Mouse (Mus musculus): ENCODE measurements around the gene Git1. TPM values are rescaled to one million over a fixed set of nuclear protein-coding genes. Genes with fewer than 3 reads are reported as not detected.

Gene Git1
- polyA plus RNA-seq, 1 experiment, result 36.2 TPM

DNA sequence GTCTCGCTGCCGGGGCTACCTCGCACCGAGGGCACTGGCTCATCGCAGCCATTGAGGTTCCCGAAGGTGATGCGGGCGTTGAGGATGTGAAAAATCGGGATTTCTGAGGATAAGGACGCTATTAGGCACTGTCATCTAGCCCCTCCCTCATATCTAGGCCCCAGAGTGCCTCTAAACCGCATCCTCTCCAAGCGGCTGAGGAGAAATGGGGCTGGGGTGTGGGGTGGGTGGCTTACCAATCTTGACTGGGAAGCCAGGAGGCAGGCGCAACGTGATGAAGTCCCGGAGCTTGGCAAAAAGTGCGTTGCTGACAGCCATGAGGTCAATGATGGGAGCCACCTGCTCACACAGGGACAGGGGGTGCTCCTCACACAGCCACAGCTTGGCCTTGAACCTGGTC, 20.6 kb upstream of the Git1 start:
- no peaks in the 10 kb centered on the region for H3K27me3 ChIP-seq (ENCODE audit: control insufficient read depth, insufficient read depth, low read length)
- no peak overlapping the region for H3K4me3 ChIP-seq (ENCODE audit: extremely low read depth, insufficient read depth, insufficient read length)
- 95% methylated on average over 16 of the region's 16 CpGs for WGBS
- H3K27ac ChIP-seq (ENCODE audit: insufficient read depth, low read length), result no peak overlapping the region
- H3K36me3 ChIP-seq (ENCODE audit: control insufficient read depth, insufficient read depth, low read length), result no peaks in the 10 kb centered on the region
- H3K4me1 ChIP-seq (ENCODE audit: control insufficient read depth, insufficient read depth, insufficient read length), result peaks cover under 1% of the 10 kb centered on the region; the same call in 1 of the 2 replicates
- no peak for DNase-seq (ENCODE audit: low read depth in 1 of 2, low spot score in 2 of 2)
- TF ChIP-seq CTCF (IDR thresholded peaks at IDR 0.05; ENCODE audit: extremely low read depth, insufficient read depth, insufficient read length, insufficient replicate concordance), result no peak
- TF ChIP-seq POLR2A (IDR thresholded peaks at IDR 0.05; ENCODE audit: low read depth, low read length), result no peak

DNA sequence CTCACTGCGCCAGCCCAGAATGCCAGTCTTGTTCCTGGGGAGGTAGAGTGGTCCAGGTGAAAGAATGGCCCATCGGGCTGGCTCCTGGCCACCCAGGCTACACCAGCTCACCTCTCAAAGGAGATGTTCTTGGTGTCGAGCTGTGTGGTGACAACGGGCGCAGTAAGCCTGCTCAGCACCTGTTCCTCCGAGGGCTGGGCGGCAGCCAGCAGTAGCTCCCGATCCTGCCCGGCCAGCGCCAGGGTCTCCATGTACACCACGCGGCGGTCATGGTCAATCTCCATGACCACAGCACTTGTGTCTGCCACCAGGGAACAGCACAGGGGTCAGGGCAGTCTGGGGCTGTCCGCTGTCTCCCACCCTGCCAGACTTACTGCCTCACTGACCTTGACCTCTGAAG, 17.1 kb upstream of the Git1 start:
- 93% methylated on average over 14 of the region's 14 CpGs for WGBS
- no peak overlapping the region for H3K4me3 ChIP-seq (ENCODE audit: extremely low read depth, insufficient read depth, insufficient read length)
- no peak overlapping the region for H3K27ac ChIP-seq (ENCODE audit: insufficient read depth, low read length)
- TF ChIP-seq POLR2A (IDR thresholded peaks at IDR 0.05; ENCODE audit: low read depth, low read length) (no peak), CTCF (IDR thresholded peaks at IDR 0.05; ENCODE audit: extremely low read depth, insufficient read depth, insufficient read length, insufficient replicate concordance) (no peak)
- H3K36me3 ChIP-seq (ENCODE audit: control insufficient read depth, insufficient read depth, low read length), result no peaks in the 10 kb centered on the region
- no peaks in the 10 kb centered on the region for H3K27me3 ChIP-seq (ENCODE audit: control insufficient read depth, insufficient read depth, low read length)
- no peaks in the 10 kb centered on the region for H3K4me1 ChIP-seq (ENCODE audit: control insufficient read depth, insufficient read depth, insufficient read length)
- no peak for DNase-seq (ENCODE audit: low read depth in 1 of 2, low spot score in 2 of 2)

- TF ChIP-seq POLR2A (IDR thresholded peaks at IDR 0.05; ENCODE audit: low read depth, low read length), result no peak
- TF ChIP-seq CTCF (IDR thresholded peaks at IDR 0.05; ENCODE audit: extremely low read depth, insufficient read depth, insufficient read length, insufficient replicate concordance), result no peak
- 86% methylated on average over 6 of the region's 6 CpGs for WGBS
- Histone ChIP-seq H3K4me3 (ENCODE audit: extremely low read depth, insufficient read depth, insufficient read length) (no peak overlapping the region), H3K4me1 (ENCODE audit: control insufficient read depth, insufficient read depth, insufficient read length) (no peaks in the 10 kb centered on the region), H3K36me3 (ENCODE audit: control insufficient read depth, insufficient read depth, low read length) (no peaks in the 10 kb centered on the region), H3K27me3 (ENCODE audit: control insufficient read depth, insufficient read depth, low read length) (no peaks in the 10 kb centered on the region), H3K27ac (ENCODE audit: insufficient read depth, low read length) (no peak overlapping the region)
- DNase-seq (ENCODE audit: low read depth in 1 of 2, low spot score in 2 of 2), result no peak
These were observed 16.5 kb upstream of the Git1 start for GRCm38 (mm10) chr11:77476895-77477294.

DNA sequence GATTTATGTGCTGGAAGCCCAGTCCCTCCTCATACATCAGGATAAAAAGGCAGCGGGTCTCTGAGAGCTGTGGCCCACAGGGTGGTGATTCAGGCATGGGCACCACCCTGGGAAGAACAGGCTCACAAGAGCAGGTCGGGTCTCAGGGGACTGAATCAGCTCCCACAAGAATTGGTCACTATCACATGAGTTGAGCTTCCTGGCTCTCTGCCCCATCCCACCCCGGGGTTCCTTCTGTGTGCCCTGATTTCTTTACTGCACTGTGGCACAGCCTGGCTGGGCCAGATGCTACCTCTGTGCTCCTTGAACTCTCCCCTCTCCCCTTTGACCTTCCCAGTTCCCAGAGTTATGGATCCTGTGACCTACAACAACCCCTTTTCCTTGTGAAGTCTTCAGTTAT, 10.3 kb upstream of the Git1 start:
- Histone ChIP-seq H3K4me1 (ENCODE audit: control insufficient read depth, insufficient read depth, insufficient read length) (peaks cover 6% of the 10 kb centered on the region), H3K36me3 (ENCODE audit: control insufficient read depth, insufficient read depth, low read length) (no peaks in the 10 kb centered on the region), H3K27me3 (ENCODE audit: control insufficient read depth, insufficient read depth, low read length) (no peaks in the 10 kb centered on the region), H3K4me3 (ENCODE audit: extremely low read depth, insufficient read depth, insufficient read length) (no peak overlapping the region), H3K27ac (ENCODE audit: insufficient read depth, low read length) (peak overlapping the region; percentile 4)
- WGBS, result 61% methylated on average over 3 of the region's 3 CpGs
- no peak for TF ChIP-seq POLR2A (IDR thresholded peaks at IDR 0.05; ENCODE audit: low read depth, low read length)
- TF ChIP-seq CTCF (IDR thresholded peaks at IDR 0.05; ENCODE audit: extremely low read depth, insufficient read depth, insufficient read length, insufficient replicate concordance), result no peak
- no peak for DNase-seq (ENCODE audit: low read depth in 1 of 2, low spot score in 2 of 2)

DNA sequence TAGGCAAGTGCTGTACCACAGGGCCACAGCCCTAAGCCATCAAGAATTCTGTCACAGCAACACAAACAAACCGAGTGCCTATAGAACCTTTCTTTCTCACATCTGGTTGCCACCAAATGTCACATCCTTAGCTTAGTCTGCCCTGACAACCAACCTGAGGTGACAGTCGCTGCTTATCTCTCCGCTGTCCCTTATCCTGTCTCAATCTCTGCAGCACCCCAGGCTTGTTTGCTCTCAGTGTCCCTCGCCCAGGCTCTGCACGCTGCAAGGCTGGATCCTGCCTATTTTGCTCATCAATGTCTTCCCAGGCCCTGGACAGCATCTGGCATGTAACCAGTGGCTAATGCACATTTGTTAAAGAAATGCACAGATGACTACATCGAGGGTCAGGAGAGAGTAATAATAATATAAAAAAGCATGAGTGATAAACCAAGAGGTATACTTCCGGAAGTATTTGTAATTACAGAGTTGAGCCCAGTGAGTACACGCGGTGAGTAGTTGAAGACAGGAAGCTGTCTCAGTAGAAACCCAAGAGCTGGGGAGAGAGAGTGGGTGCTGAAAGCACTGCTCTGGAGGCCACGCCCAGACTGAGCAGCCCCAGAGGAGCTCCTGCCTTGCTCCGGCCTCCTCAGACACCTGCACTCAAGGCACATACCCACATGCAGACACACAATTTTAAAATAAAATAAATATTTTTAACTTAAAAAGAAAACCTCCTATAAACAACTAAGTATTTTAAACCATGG, 9.7 kb upstream of the Git1 start:
- Histone ChIP-seq H3K36me3 (ENCODE audit: control insufficient read depth, insufficient read depth, low read length) (no peaks in the 10 kb centered on the region), H3K4me1 (ENCODE audit: control insufficient read depth, insufficient read depth, insufficient read length) (peaks cover 6% of the 10 kb centered on the region), H3K27ac (ENCODE audit: insufficient read depth, low read length) (peak overlapping the region; percentile 4), H3K4me3 (ENCODE audit: extremely low read depth, insufficient read depth, insufficient read length) (no peak overlapping the region), H3K27me3 (ENCODE audit: control insufficient read depth, insufficient read depth, low read length) (peaks cover 2% of the 10 kb centered on the region; the same call in 1 of the 2 replicates)
- WGBS, result 41% methylated on average over 11 of the region's 11 CpGs
- TF ChIP-seq CTCF (IDR thresholded peaks at IDR 0.05; ENCODE audit: extremely low read depth, insufficient read depth, insufficient read length, insufficient replicate concordance) (no peak), POLR2A (IDR thresholded peaks at IDR 0.05; ENCODE audit: low read depth, low read length) (no peak)
- DNase-seq (ENCODE audit: low read depth in 1 of 2, low spot score in 2 of 2), result peak; percentile 35 to 54

GRCm38 (mm10) chr11:77485229-77485628, 8.1 kb upstream of the Git1 start:
- WGBS, result 85% methylated on average over 6 of the region's 6 CpGs
- Histone ChIP-seq H3K4me3 (ENCODE audit: extremely low read depth, insufficient read depth, insufficient read length) (no peak overlapping the region), H3K27me3 (ENCODE audit: control insufficient read depth, insufficient read depth, low read length) (peaks cover 13% of the 10 kb centered on the region), H3K36me3 (ENCODE audit: control insufficient read depth, insufficient read depth, low read length) (no peaks in the 10 kb centered on the region), H3K4me1 (ENCODE audit: control insufficient read depth, insufficient read depth, insufficient read length) (peaks cover 10% of the 10 kb centered on the region), H3K27ac (ENCODE audit: insufficient read depth, low read length) (no peak overlapping the region)
- DNase-seq (ENCODE audit: low read depth in 1 of 2, low spot score in 2 of 2), result no peak
- no peak for TF ChIP-seq CTCF (IDR thresholded peaks at IDR 0.05; ENCODE audit: extremely low read depth, insufficient read depth, insufficient read length, insufficient replicate concordance)
- TF ChIP-seq POLR2A (IDR thresholded peaks at IDR 0.05; ENCODE audit: low read depth, low read length), result no peak

DNA sequence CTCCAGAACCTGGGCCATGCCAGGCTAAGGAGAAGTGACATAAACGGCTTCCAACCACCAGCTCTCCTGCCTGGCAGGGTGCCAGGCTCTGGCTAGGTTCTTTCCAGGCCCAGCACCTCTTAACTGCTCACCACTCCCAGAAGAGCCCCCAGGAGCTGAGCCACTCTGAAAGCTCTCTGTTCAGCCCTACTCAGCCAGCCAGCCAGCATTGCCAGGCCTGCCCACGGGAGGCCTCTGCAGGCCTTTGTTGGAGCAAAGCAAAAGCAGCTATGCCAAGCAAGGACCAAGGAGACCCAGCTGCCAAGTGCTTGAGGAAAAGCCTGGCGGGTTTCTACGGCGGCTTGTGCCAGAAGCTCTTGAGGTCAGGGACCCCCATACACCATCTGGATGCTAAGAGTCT, 6.6 kb upstream of the Git1 start:
- no peak overlapping the region for H3K4me3 ChIP-seq (ENCODE audit: extremely low read depth, insufficient read depth, insufficient read length)
- TF ChIP-seq CTCF (IDR thresholded peaks at IDR 0.05; ENCODE audit: extremely low read depth, insufficient read depth, insufficient read length, insufficient replicate concordance), result no peak

More for the DNA sequence above, 6.6 kb upstream of the Git1 start:
- peaks cover 10% of the 10 kb centered on the region for H3K4me1 ChIP-seq (ENCODE audit: control insufficient read depth, insufficient read depth, insufficient read length)
- H3K27me3 ChIP-seq (ENCODE audit: control insufficient read depth, insufficient read depth, low read length), result peaks cover 13% of the 10 kb centered on the region
- H3K36me3 ChIP-seq (ENCODE audit: control insufficient read depth, insufficient read depth, low read length), result no peaks in the 10 kb centered on the region
- H3K27ac ChIP-seq (ENCODE audit: insufficient read depth, low read length), result no peak overlapping the region
- 80% methylated on average over 5 of the region's 5 CpGs for WGBS
- no peak for DNase-seq (ENCODE audit: low read depth in 1 of 2, low spot score in 2 of 2)
